Mouse (Mus musculus) CD8-positive naive resting alpha-beta T cell, adult 2 months (primary cell): ENCODE data around the gene Ppp1ca.

Experiments
- DNase-seq, 2 experiments: peaks; one replicate each; pipeline ENCODE4 v3.0.0; 2022; ENCODE audit warnings: low read depth in 2 of 2, low spot score in 2 of 2

Gene Ppp1ca

DNA sequence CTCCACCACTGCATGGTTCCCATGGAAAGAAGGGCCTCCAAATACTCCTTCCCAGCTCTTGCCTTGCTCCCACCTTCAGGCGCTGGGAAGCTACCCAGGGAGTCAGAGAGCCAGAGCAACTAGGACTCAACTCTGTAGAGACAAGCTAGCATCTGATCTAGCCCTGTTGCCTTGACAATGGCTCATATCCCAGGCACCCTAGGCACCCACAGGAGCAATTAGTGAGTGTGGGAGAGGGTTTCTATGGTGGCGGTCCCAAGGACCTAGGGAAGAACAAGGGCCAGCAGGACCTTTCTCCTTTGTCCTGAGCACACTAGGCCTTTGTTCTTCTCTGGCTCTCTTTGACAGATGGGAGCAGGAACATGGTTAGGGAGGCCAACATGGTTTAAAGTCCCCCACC is 8.2 kb upstream of the Ppp1ca start:
- no peak for DNase-seq

DNA sequence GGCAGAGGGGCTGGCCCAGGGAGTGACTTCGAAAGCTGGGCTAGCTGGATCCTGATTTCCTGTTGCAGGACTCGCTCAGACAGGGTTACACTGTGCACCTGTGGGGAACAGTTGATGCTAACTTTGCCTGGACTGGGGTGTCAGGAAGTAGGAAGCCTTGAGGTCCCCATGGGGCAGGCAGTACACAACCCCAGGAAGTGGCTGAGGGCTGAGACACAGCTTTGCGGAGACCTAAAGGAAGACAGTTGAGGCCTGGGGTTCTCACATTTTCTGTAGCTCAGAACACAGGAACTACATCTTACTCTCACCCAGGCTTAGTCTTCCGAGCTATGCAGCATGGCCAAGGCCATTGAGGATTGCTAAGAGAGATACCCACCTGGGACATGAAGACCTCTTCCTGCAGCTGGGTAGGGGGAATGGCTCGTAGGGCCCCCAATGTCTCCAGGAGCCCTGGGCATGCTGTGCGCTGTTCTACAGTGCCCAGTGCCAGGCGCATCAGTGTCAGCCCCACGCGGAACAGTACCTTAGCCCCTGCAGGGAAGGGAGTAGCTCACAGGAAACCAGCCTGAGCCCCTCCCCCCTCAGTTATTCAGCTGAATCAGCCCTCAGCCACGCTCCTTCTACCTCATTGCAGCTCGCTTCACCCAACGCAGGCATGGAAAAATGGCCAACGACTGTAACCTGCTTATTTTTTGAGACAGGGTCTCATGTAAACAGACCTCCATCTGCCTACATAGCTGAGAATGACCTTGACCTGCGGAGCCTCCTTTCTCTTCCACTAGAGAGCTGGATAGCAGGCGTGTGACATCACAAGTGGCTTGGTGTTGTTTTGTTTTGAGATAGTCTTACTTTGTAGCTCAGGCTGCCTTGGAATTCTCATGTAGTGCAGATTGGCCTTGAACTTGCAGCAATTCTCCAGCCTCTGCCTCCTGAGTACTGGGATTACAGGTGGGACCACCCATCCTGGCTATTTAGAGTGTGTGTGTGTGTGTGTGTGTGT is 6.6 kb upstream of the Ppp1ca start:
- DNase-seq: peak; percentile 65 to 77

DNA sequence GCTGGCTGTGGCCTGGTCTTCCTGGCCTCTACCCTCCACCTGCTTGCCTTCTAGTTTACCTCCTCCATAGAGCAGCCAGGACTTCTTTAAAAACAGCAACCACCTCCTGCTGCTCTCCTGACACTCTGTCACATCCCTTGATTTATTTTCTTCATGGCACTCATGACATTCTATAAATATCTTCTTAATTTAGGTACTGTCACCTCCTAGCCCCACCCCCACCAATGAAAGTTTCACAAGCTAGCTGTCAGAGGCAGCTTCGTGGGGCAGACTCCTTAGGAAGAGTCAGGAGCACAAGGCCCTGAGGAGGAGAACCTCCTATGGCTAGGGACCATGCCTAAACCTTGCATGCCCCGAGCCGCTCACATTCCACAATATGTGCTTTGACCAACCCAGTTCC is 4.6 kb upstream of the Ppp1ca start:
- no peak for DNase-seq

DNA sequence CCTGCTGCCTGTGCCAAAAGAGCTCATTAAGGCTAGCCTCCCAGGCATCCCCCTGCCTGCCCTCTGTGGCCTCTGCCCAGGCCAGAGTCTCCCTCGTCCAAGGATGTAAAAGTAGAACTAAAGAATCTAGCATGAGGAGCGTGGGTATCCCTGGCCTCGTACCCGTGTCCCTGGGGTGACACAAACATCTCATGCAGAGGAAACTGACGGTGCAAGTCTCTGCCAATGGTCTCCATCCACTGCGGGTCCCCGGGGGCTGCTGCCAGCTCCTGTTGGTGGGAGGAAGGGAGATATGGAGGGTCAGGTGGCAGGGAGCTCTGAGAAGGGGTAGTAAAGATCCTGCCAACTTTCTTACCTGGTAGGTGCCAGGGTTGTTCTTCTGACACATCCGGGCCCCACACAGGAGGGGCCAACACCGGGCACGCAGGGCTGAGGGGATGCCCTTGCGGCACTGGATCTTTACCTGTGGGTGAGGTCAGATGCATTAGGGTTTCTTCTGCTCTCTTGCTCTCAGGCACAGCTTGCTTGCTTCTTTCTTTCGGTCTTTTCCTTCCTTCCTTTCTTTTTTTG is 2.7 kb upstream of the Ppp1ca start:
- peak in 1 of 2 experiments; percentile 41 for DNase-seq

DNA sequence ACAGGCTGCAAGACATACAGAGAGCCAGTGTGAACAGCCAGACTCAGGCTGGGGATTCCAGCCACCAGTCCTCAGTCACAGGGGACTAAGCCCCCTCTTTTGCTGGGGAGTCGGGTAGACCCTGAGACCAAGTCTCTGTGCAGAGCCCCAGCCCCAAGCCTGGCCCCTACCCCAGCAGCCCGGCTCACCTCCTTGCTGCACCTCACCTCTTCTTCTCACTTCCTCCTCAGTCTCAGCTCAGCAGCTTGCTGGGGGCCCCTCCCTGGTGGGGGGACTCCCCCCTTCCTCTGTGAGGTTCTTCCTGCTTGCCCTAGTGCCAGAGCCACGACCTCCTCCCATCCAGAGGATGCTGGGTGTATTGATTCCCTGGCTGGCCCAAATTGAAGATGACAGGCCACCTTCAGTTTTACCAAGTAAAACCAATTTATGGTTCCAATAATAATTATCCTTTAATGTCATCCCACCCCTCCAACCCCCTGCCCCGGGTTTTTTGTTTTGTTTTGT is 982 bp upstream of the Ppp1ca start, which contains the start of gene Tbc1d10c:
Gene Tbc1d10c, minus strand, starts transcription at position 454 of the 504 bp plus-strand sequence.
- DNase-seq: peak; percentile 71 to 83

DNA sequence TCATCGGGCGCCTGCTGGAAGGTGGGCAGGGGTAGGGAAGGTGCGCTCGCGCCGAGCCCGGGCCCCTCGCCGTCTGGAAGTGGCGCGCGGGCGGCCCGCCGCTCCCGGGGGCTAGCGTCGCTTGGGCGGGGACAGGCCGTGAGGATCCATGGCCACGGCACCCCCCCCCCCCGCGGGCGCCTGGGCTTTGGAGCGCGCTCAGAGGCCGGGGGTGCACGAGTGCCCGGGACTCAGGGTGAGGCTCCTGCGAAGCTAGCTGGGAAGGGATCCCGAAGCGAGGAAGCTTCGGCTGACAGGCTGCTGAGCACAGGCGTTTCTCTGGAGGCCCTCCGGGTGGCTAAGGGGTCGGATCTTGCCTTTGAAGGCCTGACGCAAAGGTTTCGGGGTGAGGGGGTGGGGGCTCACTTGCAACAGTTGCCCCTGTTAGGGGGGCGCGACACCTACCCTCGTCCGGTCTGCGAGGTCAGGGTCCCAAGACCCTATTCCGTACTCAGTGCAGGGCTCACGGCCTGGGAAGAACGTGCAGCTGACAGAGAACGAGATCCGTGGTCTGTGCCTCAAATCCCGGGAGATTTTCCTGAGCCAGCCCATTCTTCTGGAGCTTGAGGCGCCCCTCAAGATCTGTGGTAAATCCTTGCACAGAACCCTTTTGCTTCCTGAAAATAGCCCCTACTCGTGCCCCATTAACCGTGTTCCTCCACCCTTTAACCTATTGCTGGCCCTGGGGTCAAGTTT is 553 bp downstream of the Ppp1ca start:
- no peak for DNase-seq

DNA sequence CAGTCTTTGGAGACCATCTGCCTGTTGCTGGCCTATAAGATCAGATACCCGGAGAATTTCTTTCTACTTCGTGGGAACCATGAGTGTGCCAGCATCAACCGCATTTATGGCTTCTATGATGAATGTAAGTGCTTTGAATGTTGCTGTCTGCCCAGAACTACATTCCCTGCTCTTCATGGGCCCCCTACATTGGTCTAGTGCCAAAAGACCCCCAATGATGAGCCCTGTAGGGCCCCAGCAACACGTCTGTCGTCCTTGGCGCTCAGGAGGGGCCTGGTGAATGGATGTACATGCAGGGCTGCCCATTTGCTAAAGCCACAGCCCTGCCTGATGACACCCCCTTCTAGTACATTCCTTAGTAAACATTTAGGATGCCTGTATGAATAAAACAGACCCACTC is 1.3 kb downstream of the Ppp1ca start:
- DNase-seq: no peak

DNA sequence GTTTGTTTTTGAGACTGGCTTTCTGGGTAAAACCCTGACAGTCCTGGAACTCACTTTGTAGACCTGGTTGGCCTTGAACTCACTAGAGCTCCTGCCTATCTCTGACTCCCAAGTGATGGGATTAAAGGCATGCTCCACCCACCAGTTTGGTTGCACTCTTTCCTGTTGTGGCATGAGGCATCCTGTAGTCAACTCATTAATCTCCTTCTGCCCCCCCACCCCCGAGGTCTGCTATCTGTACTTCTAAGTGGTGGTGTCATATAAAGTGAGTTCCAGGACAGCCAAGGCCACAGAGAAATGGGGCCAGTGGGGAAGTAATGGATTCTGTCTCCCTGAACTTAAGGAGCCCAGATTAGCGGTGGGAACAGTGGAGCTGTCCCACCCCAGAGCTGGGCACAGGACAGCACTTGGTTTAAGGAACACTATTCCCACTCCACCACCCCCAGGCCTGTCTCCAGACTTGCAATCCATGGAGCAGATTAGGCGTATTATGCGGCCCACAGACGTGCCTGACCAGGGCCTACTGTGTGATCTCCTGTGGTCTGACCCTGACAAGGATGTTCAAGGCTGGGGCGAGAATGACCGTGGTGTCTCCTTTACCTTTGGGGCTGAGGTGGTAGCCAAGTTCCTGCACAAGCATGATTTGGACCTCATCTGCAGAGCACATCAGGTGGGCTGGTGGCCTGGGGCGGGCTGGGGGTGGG is 2.3 kb downstream of the Ppp1ca start:
- no peak for DNase-seq

DNA sequence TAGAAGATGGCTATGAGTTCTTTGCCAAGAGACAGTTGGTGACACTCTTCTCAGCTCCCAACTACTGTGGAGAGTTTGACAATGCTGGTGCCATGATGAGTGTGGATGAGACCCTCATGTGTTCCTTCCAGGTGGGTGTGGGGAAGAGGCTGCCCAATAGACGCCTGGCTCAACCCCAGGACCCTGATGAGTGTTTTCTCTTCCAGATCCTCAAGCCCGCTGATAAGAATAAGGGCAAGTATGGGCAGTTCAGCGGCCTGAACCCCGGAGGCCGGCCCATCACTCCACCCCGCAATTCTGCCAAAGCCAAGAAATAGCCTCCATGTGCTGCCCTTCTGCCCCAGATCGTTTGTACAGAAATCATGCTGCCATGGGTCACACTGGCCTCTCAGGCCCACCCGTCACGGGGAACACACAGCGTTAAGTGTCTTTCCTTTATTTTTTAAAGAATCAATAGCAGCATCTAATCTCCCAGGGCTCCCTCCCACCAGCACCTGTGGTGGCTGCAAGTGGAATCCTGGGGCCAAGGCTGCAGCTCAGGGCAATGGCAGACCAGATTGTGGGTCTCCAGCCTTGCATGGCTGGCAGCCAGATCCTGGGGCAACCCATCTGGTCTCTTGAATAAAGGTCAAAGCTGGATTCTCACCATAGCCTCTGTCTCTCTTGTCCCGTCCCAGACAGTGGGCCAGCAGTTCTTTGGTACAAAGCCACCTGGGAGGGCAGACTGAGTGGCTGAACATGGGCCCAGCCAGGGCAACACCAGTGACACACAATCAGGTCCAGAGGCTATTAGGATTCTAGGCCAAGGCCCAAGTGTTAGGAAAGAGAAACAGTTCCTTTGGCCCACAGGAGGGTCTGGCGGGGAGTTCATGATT is 3.1 kb downstream of the Ppp1ca start:
- DNase-seq: no peak

DNA sequence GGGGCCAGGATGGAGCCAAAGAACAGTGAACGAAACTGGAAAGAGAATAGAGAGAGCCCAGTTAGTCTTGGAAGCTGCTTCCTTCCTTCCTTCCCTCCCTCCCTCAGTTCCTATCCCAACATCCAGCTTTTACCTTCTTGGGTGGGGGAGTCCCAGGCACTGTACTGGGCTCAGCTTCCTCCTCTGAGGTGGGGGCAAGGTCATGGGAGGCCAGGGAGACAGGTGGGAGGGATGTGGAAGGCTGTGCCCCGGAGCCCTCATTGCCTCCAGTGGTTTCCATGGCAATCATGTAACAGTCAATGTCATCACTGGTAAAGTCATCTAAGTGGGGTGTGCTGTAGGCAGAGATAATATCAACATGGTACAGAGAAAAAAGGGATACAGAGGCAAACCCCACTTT is 4.2 kb downstream of the Ppp1ca start:
- no peak for DNase-seq

DNA sequence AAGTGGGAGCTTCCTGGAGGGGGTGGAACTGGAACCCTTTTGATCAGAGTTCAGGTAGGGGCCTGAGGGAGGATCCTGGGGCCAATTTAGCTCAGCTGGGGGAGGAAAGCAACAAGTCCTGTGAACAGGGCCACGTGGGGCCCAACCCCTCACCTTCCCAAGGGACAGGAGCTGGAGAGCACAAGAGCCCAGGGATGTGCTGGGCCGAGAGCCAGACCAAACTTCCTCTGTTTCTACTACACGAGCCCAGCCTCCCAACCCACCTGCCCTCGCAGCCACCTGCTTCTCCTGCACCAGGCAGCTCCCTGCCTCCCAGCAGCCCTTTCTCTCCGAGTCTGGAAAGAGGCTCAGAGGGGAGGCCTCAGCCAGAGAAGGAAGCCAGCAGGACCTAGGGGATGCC is 4.7 kb downstream of the Ppp1ca start:
- no peak for DNase-seq

DNA sequence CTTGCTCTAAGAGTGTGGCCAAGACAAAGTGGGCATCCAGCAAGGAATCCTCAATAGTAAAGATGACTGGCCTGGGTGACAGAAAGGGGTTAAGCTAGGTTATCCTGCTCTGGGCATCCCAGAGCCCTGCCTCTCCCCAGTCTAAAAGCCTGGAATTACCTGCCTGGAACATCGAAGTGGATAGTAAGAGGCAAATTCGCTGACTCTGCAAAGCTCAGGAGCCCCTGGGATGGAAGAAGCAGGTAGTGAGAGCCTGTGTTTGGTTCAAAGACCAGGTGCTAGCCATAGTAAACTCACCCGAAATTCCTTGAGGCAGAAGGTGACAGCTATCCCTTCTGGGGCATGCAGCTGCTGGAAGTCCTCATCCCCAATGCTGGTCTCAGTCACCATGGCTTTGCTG is 5.3 kb downstream of the Ppp1ca start:
- DNase-seq: no peak

DNA sequence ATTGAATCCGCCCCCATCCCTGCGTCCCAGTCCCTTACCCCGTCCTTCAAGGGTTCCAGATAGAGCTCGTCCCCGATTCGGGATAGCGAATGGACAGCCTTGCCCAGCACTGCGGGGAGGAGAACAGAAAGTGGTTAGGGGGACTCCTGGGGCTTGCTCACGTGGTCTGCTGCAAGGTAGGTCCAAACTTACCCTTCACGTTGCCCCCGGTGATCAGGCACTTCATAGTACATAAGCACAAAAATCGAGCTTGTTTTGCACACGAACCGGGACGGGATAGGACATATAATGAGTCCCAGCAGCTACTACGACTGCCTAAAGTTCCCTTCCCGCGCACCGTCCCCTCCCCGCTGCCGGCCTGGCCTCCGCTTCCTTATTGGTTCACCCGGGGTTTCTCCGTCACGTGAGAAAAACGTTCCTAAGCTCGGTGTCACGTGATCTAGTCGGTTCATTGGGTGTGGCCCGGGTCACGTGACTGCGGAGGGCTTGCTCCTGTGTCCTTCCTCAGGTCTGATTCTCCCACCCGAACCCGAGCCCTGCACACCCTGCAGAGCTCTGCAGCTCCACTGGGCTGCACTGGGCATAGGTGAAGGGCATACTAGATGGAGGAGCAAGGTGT is 9.5 kb downstream of the Ppp1ca start, which contains the start of gene Rad9a:
Gene Rad9a, minus strand, starts transcription at position 372 of the 619 bp plus-strand sequence.
- peak; percentile 77 to 86 for DNase-seq

DNA sequence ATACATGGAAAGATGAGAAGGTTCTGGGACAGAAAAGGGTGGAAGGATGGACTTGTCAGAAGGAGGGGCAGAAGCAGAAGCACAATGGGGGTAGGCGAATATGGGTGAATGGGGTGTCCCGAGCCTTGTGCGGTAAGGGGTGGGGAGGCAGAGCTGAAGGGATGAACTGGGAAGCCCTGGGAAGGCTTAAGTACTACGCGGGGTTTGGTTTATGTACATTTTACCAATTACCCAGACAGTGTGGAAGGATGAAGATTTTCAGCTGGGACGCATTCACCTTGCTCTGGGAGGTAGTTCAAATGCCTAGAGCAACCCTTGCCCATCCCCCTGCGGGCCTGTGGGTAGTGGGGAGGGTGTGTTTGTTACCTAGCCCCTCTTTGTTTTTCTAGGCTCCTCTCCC is 10.3 kb downstream of the Ppp1ca start:
- DNase-seq: no peak

DNA sequence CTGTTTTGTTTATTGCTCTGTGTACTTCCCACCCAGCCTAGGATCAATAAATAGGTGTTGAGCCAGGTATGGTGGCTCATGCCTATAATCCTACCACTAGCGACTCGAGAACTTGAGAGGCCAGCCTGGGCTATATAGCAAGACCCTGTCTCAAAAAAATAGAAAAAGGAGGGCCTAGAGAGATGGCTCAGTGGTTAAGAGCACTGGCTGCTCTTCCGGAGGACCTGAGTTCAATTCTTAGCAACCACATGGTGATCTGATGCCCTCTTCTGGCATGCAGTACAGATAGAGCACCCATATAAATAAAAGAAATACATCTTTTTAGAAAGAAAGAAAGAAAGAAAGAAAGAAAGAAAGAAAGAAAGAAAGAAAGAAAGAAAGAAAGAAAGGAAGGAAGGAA is 11.3 kb downstream of the Ppp1ca start:
- DNase-seq: no peak

DNA sequence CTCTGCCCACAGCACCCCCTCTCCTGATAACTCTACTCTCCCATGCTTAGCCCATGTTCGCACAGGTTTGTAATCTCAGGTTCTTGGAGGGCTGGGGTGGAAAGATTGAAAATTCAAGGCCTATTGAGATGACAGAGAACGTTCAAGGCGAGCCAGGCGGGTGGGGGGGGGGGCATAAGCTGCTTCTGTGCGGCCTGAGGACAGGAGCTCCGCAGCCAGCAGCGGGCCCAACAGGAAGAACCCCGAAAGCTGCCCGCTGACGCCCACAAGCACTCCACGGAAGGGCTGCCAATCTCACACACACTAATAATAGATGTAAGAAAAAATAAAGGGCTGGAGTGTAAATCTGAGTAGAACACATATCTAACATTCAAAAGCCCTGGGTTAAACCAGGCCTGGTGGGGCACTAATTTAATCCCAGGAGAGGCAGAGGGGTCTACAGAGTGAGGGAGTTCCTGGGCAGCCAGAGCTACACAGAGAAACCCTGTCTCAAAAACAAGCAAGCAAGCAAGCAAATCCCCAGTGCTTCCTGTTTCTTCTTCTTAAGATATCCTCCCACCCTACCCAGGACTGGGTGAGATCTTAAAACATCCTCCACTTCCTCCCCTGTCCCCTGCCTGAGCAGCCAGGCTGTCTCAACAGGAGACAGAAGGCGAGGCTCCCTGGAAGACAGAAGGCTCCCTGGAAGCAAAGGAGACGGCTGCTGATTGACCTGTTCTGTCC is 11.9 kb downstream of the Ppp1ca start:
- DNase-seq: peak; percentile 51 to 53

DNA sequence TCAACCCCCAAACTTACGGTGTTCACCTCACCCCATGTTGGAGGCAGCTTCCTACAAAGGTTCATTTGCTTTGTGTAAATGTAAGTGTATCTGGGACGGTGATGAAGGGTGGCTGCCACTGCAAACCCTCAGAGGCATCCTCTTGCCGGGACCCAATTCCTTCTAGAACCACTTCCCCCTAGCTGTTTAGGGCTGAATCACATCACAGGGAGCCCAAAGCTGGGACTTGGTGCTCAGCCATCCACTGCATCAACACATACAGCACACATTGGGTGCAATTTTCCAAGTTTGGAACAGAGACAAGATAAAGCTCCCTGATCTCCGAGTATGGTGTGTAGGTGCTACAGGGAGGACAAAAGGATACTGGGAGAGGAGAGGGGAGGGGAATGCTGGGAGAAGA is 13.0 kb downstream of the Ppp1ca start:
- no peak for DNase-seq

DNA sequence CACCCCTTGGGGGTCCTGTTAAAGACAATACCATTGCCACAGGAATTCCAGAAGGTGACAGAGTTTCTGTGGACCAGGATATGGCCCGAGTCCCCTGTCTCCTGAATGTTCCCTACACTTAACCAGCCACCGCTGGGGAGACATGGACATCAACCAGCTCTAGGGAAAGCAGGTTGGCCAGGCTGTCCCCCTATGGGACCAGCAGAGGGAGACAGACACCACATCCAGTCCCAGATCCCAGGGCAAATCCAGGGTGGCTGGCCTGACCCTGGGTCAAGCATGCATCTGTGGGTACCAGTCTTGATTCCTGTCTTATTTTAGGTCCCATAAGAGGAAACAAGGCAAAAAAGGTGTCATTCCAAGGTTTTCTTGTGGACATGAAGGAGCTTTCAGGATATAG is 15.1 kb downstream of the Ppp1ca start:
- peak in 1 of 2 experiments; percentile 57 for DNase-seq

DNA sequence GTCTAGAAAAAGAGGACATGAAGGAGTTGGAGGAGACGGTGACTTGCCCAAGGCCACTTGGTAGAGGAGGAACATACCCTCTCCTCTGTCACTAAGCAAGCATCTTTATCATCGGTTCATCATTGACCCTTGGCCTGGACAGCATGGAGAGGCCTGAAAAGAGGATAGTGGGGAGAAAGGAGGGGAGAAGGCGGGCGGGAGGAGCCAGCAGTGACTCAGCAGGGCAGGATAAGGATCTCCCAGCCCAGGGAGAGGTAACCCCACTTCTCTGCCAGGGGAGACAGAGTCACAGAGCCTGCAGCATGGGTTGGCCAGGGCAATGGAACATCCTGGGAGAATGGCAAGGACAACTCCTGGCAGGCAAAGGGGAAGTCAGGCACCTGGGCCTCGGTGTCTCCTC is 16.7 kb downstream of the Ppp1ca start:
- DNase-seq: no peak
